Mouse (Mus musculus): ENCODE measurements around the gene Ggct. TPM values are rescaled to one million over a fixed set of nuclear protein-coding genes. Genes with fewer than 3 reads are reported as not detected.

Ggct gene
- polyA plus RNA-seq (2015; fragmentation: Nextera tagmentation; extraction: Ambion mirVana) = 3.0 and 4.0 TPM in 2 replicates

- Histone ChIP-seq H3K27ac (replicated peaks) (peak within 1 kb of the TSS; percentile 53; the same call in 1 of the 2 replicates), H3K27me3 (no peaks in the 10 kb centered on the region), H3K9me3 (replicated peaks) (no peaks in the 10 kb centered on the region), H3K36me3 (replicated peaks) (no peaks in the 10 kb centered on the region), H3K4me3 (replicated peaks) (peak within 1 kb of the TSS; percentile 61), H3K4me1 (replicated peaks) (peaks cover 24% of the 10 kb centered on the region), H3K4me2 (peak within 1 kb of the TSS; percentile 94), H3K9ac (peak within 1 kb of the TSS; percentile 60)
- peak; percentile 100 for ATAC-seq (ENCODE audit: insufficient read depth)
- under 1% methylated on average over 41 of the region's 41 CpGs for WGBS (ENCODE audit: insufficient replicate concordance)
These were observed at the start of gene Ggct for GRCm38 (mm10) chr6:54992734-54993260. Gene Ggct, minus strand, starts transcription at chr6:54992950.

- no peaks in the 10 kb centered on the region for H3K27me3 ChIP-seq
- 41% methylated on average over 1 of the region's 1 CpGs for WGBS (ENCODE audit: insufficient replicate concordance)
These were observed 47.3 kb upstream of the Ggct start for GRCm38 (mm10) chr6:55040031-55040430.

GRCm38 (mm10) chr6:55039446-55039783 lies 46.7 kb upstream of the Ggct start:
- Histone ChIP-seq H3K27me3 (no peaks in the 10 kb centered on the region), H3K9ac (peak overlapping the region; percentile 97; the same call in 1 of the 2 replicates), H3K4me3 (replicated peaks) (peak overlapping the region; percentile 96), H3K4me1 (replicated peaks) (peaks cover 31% of the 10 kb centered on the region), H3K36me3 (replicated peaks) (no peaks in the 10 kb centered on the region), H3K9me3 (replicated peaks) (no peaks in the 10 kb centered on the region), H3K4me2 (peak overlapping the region; percentile 81), H3K27ac (replicated peaks) (no peak overlapping the region)
- no peak for ATAC-seq (ENCODE audit: insufficient read depth)
- 65% methylated on average over 6 of the region's 6 CpGs for WGBS (ENCODE audit: insufficient replicate concordance)

More at GRCm38 (mm10) chr6:55040031-55040430, 47.3 kb upstream of the Ggct start:
- H3K4me1 ChIP-seq (replicated peaks) = peaks cover 31% of the 10 kb centered on the region
- peak overlapping the region; percentile 81 for H3K4me2 ChIP-seq
- H3K27ac ChIP-seq (replicated peaks) = no peak overlapping the region
- H3K9me3 ChIP-seq (replicated peaks) = no peaks in the 10 kb centered on the region
- no peak overlapping the region for H3K9ac ChIP-seq
- H3K4me3 ChIP-seq (replicated peaks) = peak overlapping the region; percentile 96; the same call in 1 of the 2 replicates
- ATAC-seq (ENCODE audit: insufficient read depth) = no peak
- H3K36me3 ChIP-seq (replicated peaks) = no peaks in the 10 kb centered on the region

GRCm38 (mm10) chr6:55038671-55039445 lies 46.1 kb upstream of the Ggct start:
- Histone ChIP-seq H3K9ac (peak overlapping the region; percentile 97), H3K4me1 (replicated peaks) (peaks cover 31% of the 10 kb centered on the region), H3K4me3 (replicated peaks) (peak overlapping the region; percentile 96), H3K27ac (replicated peaks) (peak overlapping the region; percentile 97), H3K27me3 (no peaks in the 10 kb centered on the region; the same call in 1 of the 2 replicates), H3K4me2 (peak overlapping the region; percentile 81), H3K9me3 (replicated peaks) (no peaks in the 10 kb centered on the region), H3K36me3 (replicated peaks) (no peaks in the 10 kb centered on the region)
- WGBS (ENCODE audit: insufficient replicate concordance) = 2% methylated on average over 12 of the region's 12 CpGs
- ATAC-seq (ENCODE audit: insufficient read depth) = peak; percentile 64

- Histone ChIP-seq H3K4me3 (replicated peaks) (peak within 1 kb of the TSS; percentile 96), H3K9me3 (replicated peaks) (no peaks in the 10 kb centered on the region), H3K27me3 (no peaks in the 10 kb centered on the region; the same call in 1 of the 2 replicates), H3K9ac (peak within 1 kb of the TSS; percentile 97), H3K4me1 (replicated peaks) (peaks cover 31% of the 10 kb centered on the region), H3K4me2 (peak within 1 kb of the TSS; percentile 81), H3K36me3 (replicated peaks) (no peaks in the 10 kb centered on the region), H3K27ac (replicated peaks) (peak within 1 kb of the TSS; percentile 97)
- WGBS (ENCODE audit: insufficient replicate concordance) = under 1% methylated on average over 87 of the region's 87 CpGs
- ATAC-seq (ENCODE audit: insufficient read depth) = peak; percentile 93
These were observed 45.3 kb upstream of the Ggct start, which contains the start of gene Gars for GRCm38 (mm10) chr6:55037799-55038670. Gene Gars, plus strand, starts transcription at chr6:55038007.

- no peaks in the 10 kb centered on the region for H3K36me3 ChIP-seq (replicated peaks)
- H3K27me3 ChIP-seq = no peaks in the 10 kb centered on the region; the same call in 1 of the 2 replicates
- no peak for ATAC-seq (ENCODE audit: insufficient read depth)
- no peaks in the 10 kb centered on the region for H3K9me3 ChIP-seq (replicated peaks)
- H3K4me2 ChIP-seq = peak overlapping the region; percentile 81; the same call in 1 of the 2 replicates
- H3K4me3 ChIP-seq (replicated peaks) = 0 out of 2 replicates have a peak overlapping the region, but pooled peaks have one; percentile 96
- no peak overlapping the region for H3K27ac ChIP-seq (replicated peaks)
- 84% methylated on average over 4 of the region's 4 CpGs for WGBS (ENCODE audit: insufficient replicate concordance)
- H3K4me1 ChIP-seq (replicated peaks) = peaks cover 29% of the 10 kb centered on the region
- H3K9ac ChIP-seq = no peak overlapping the region
These were observed 44.0 kb upstream of the Ggct start for GRCm38 (mm10) chr6:55036731-55037130.

GRCm38 (mm10) chr6:55027642-55028041 lies 34.9 kb upstream of the Ggct start:
- H3K9me3 ChIP-seq (replicated peaks) = no peaks in the 10 kb centered on the region
- no peaks in the 10 kb centered on the region for H3K27me3 ChIP-seq
- WGBS (ENCODE audit: insufficient replicate concordance) = 48% methylated on average over 2 of the region's 2 CpGs
- no peak overlapping the region for H3K9ac ChIP-seq
- no peaks in the 10 kb centered on the region for H3K36me3 ChIP-seq (replicated peaks)
- no peak for ATAC-seq (ENCODE audit: insufficient read depth)
- no peak overlapping the region for H3K4me2 ChIP-seq
- no peaks in the 10 kb centered on the region for H3K4me1 ChIP-seq (replicated peaks)
- H3K4me3 ChIP-seq (replicated peaks) = no peak overlapping the region
- no peak overlapping the region for H3K27ac ChIP-seq (replicated peaks)

GRCm38 (mm10) chr6:55021806-55022205 lies 29.1 kb upstream of the Ggct start:
- H3K27me3 ChIP-seq = peaks cover 4% of the 10 kb centered on the region; the same call in 1 of the 2 replicates
- no peak overlapping the region for H3K4me2 ChIP-seq
- H3K4me3 ChIP-seq (replicated peaks) = no peak overlapping the region
- H3K27ac ChIP-seq (replicated peaks) = no peak overlapping the region
- H3K36me3 ChIP-seq (replicated peaks) = no peaks in the 10 kb centered on the region
- no peak for ATAC-seq (ENCODE audit: insufficient read depth)
- 63% methylated on average over 7 of the region's 7 CpGs for WGBS (ENCODE audit: insufficient replicate concordance)
- H3K9me3 ChIP-seq (replicated peaks) = no peaks in the 10 kb centered on the region
- peaks cover 1% of the 10 kb centered on the region; the same call in 1 of the 2 replicates for H3K4me1 ChIP-seq (replicated peaks)
- no peak overlapping the region for H3K9ac ChIP-seq

- Histone ChIP-seq H3K4me1 (replicated peaks) (peaks cover 8% of the 10 kb centered on the region; the same call in 1 of the 2 replicates), H3K4me3 (replicated peaks) (no peak overlapping the region), H3K27ac (replicated peaks) (no peak overlapping the region), H3K36me3 (replicated peaks) (no peaks in the 10 kb centered on the region), H3K27me3 (peaks cover 4% of the 10 kb centered on the region; the same call in 1 of the 2 replicates), H3K9ac (no peak overlapping the region), H3K9me3 (replicated peaks) (no peaks in the 10 kb centered on the region), H3K4me2 (no peak overlapping the region)
- WGBS (ENCODE audit: insufficient replicate concordance) = 63% methylated on average over 2 of the region's 2 CpGs
- no peak for ATAC-seq (ENCODE audit: insufficient read depth)
These were observed 25.7 kb upstream of the Ggct start for GRCm38 (mm10) chr6:55018417-55018816.

GRCm38 (mm10) chr6:55016710-55017583 lies 24.2 kb upstream of the Ggct start:
- peak; percentile 34; the same call in 1 of the 2 replicates for ATAC-seq (ENCODE audit: insufficient read depth)
- H3K4me2 ChIP-seq = peak overlapping the region; percentile 40
- 17% methylated on average over 15 of the region's 15 CpGs for WGBS (ENCODE audit: insufficient replicate concordance)
- peaks cover 4% of the 10 kb centered on the region; the same call in 1 of the 2 replicates for H3K27me3 ChIP-seq
- H3K27ac ChIP-seq (replicated peaks) = no peak overlapping the region
- H3K4me1 ChIP-seq (replicated peaks) = peaks cover 8% of the 10 kb centered on the region; the same call in 1 of the 2 replicates
- H3K9ac ChIP-seq = no peak overlapping the region
- H3K36me3 ChIP-seq (replicated peaks) = no peaks in the 10 kb centered on the region
- no peak overlapping the region for H3K4me3 ChIP-seq (replicated peaks)
- no peaks in the 10 kb centered on the region for H3K9me3 ChIP-seq (replicated peaks)

Data from liver, embryonic 15.5 days (tissue).